Mouse (Mus musculus) cerebellum, adult 2 months (tissue): Measurements from ENCODE around the gene Rreb1. TPM values are rescaled to one million over a fixed set of nuclear protein-coding genes. Genes with fewer than 3 reads are reported as not detected.
A peak's percentile ranks its signal among the peaks of the same experiment; 100 is the strongest.

Experiments used
- DNase-seq, 2 experiments: peaks; one replicate each; pipeline ENCODE4 v3.0.0; 2021
- H3K27ac ChIP-seq: fragments of 200-500 bp; 2 replicates; pipeline ENCODE4 v1.5.1; 2012; ENCODE audit warnings: low read length, control low read depth, inconsistent platforms; ENCODE audit not compliant: insufficient read depth
- H3K27me3 ChIP-seq: fragments of 200-500 bp; 2 replicates; pipeline ENCODE4 v1.6.1; 2012; ENCODE audit warnings: inconsistent platforms, mild to moderate bottlenecking, low read length, moderate library complexity; ENCODE audit not compliant: control insufficient read depth, insufficient read depth
- H3K4me1 ChIP-seq: fragments of 200-500 bp; 2 replicates; pipeline ENCODE4 v1.6.1; 2011; ENCODE audit warnings: low read length; ENCODE audit not compliant: control insufficient read depth, insufficient read depth
- H3K4me3 ChIP-seq: fragments of 200-500 bp; replicated peaks from 2 replicates; pipeline ENCODE3; 2011; ENCODE audit warnings: mild to moderate bottlenecking, low read depth, low read length, control low read depth; ENCODE audit not compliant: insufficient read depth
- CTCF ChIP-seq: fragments of 200-500 bp; IDR thresholded peaks from 2 replicates; pipeline ENCODE4 v1.5.1; 2011; ENCODE audit warnings: low read depth, mild to moderate bottlenecking, control low read depth, low read length, moderate library complexity, borderline replicate concordance; ENCODE audit not compliant: insufficient read depth
- POLR2A ChIP-seq: fragments of 200-500 bp; IDR thresholded peaks from 2 replicates; pipeline ENCODE4 v1.6.1; 2011; ENCODE audit warnings: low read length, control low read depth, borderline replicate concordance; ENCODE audit not compliant: insufficient read depth
- WGBS: fragments of 180-500 bp; shearing (Covaris S2); methylation state at CpG from one replicate; pipeline ENCODE4 v1.1.7; 2018; 5-methylcytosine and 5-hydroxymethylcytosine counted together
- polyA plus RNA-seq: library from polyadenylated mRNA; depleted of rRNA; stranded (reverse); fragments of >200 nt; gene quantifications from 2 replicates; pipeline ENCODE4 v1.2.3, GENCODE M21; 2012

Rreb1 gene
- polyA plus RNA-seq, 1 experiment: 39.2 TPM

- Histone ChIP-seq H3K27me3 (no peaks in the 10 kb centered on the region), H3K27ac (no peak overlapping the region), H3K4me1 (no peaks in the 10 kb centered on the region; the same call in 1 of the 2 replicates), H3K4me3 (peak overlapping the region; percentile 68)
- 8% methylated on average over 19 of the region's 19 CpGs for WGBS
- TF ChIP-seq POLR2A (no peak), CTCF (no peak)
- DNase-seq: peak in 1 of 2 experiments; percentile 20
These were observed 79.9 kb downstream of the Rreb1 start for GRCm38 (mm10) chr13:37858066-37858501.

GRCm38 (mm10) chr13:37858508-37858907 lies 80.3 kb downstream of the Rreb1 start:
- no peak overlapping the region for H3K27ac ChIP-seq
- TF ChIP-seq CTCF (no peak), POLR2A (no peak)
- DNase-seq: no peak
- H3K27me3 ChIP-seq: no peaks in the 10 kb centered on the region
- no peaks in the 10 kb centered on the region; the same call in 1 of the 2 replicates for H3K4me1 ChIP-seq
- H3K4me3 ChIP-seq: no peak overlapping the region
- 70% methylated on average over 9 of the region's 9 CpGs for WGBS

- no peaks in the 10 kb centered on the region for H3K27me3 ChIP-seq
- H3K27ac ChIP-seq: no peak overlapping the region
- DNase-seq: no peak
- H3K4me3 ChIP-seq: no peak overlapping the region
- WGBS: 85% methylated on average over 8 of the region's 8 CpGs
- no peaks in the 10 kb centered on the region; the same call in 1 of the 2 replicates for H3K4me1 ChIP-seq
- TF ChIP-seq CTCF (no peak), POLR2A (no peak)
These were observed 81.6 kb downstream of the Rreb1 start for GRCm38 (mm10) chr13:37859782-37860181.

GRCm38 (mm10) chr13:37860204-37860603 lies 82.0 kb downstream of the Rreb1 start:
- Histone ChIP-seq H3K4me3 (no peak overlapping the region), H3K27ac (no peak overlapping the region), H3K4me1 (no peaks in the 10 kb centered on the region; the same call in 1 of the 2 replicates), H3K27me3 (no peaks in the 10 kb centered on the region)
- no peak for DNase-seq
- 93% methylated on average over 3 of the region's 3 CpGs for WGBS
- TF ChIP-seq POLR2A (no peak), CTCF (no peak)

GRCm38 (mm10) chr13:37860789-37861188 lies 82.6 kb downstream of the Rreb1 start:
- no peak overlapping the region for H3K4me3 ChIP-seq
- no peaks in the 10 kb centered on the region; the same call in 1 of the 2 replicates for H3K4me1 ChIP-seq
- H3K27me3 ChIP-seq: no peaks in the 10 kb centered on the region
- TF ChIP-seq POLR2A (no peak), CTCF (no peak)
- no peak overlapping the region for H3K27ac ChIP-seq
- 92% methylated on average over 3 of the region's 3 CpGs for WGBS
- no peak for DNase-seq

GRCm38 (mm10) chr13:37862492-37862891 lies 84.3 kb downstream of the Rreb1 start:
- no peak overlapping the region for H3K4me3 ChIP-seq
- H3K27me3 ChIP-seq: no peaks in the 10 kb centered on the region
- TF ChIP-seq CTCF: no peak
- no peak for TF ChIP-seq POLR2A
- H3K4me1 ChIP-seq: no peaks in the 10 kb centered on the region; the same call in 1 of the 2 replicates
- no peak for DNase-seq
- 36% methylated on average over 6 of the region's 6 CpGs for WGBS
- no peak overlapping the region for H3K27ac ChIP-seq

- TF ChIP-seq CTCF (no peak), POLR2A (no peak)
- H3K27me3 ChIP-seq: no peaks in the 10 kb centered on the region
- DNase-seq: no peak
- no peak overlapping the region for H3K4me3 ChIP-seq
- 82% methylated on average over 5 of the region's 5 CpGs for WGBS
- no peaks in the 10 kb centered on the region; the same call in 1 of the 2 replicates for H3K4me1 ChIP-seq
- H3K27ac ChIP-seq: no peak overlapping the region
These were observed 85.4 kb downstream of the Rreb1 start for GRCm38 (mm10) chr13:37863643-37864042.

- no peaks in the 10 kb centered on the region; the same call in 1 of the 2 replicates for H3K4me1 ChIP-seq
- no peak overlapping the region for H3K4me3 ChIP-seq
- 89% methylated on average over 1 of the region's 1 CpGs for WGBS
- H3K27me3 ChIP-seq: no peaks in the 10 kb centered on the region
- no peak for DNase-seq
- H3K27ac ChIP-seq: no peak overlapping the region
- TF ChIP-seq CTCF (no peak), POLR2A (no peak)
These were observed 86.5 kb downstream of the Rreb1 start for GRCm38 (mm10) chr13:37864697-37865096.

- no peak for DNase-seq
- no peaks in the 10 kb centered on the region for H3K27me3 ChIP-seq
- H3K4me1 ChIP-seq: no peaks in the 10 kb centered on the region; the same call in 1 of the 2 replicates
- WGBS: 68% methylated on average over 5 of the region's 5 CpGs
- no peak overlapping the region for H3K27ac ChIP-seq
- H3K4me3 ChIP-seq: no peak overlapping the region
- TF ChIP-seq POLR2A (no peak), CTCF (no peak)
These were observed 88.1 kb downstream of the Rreb1 start for GRCm38 (mm10) chr13:37866296-37866695.
